Mouse (Mus musculus) G1E (cell line): ENCODE data around the gene Tnik.

ENCODE experiments used
- CTCF ChIP-seq: IDR thresholded peaks from 2 replicates; pipeline ENCODE4 v1.5.1; 2012; ENCODE audit warnings: low read depth, low read length, inconsistent platforms, mixed read lengths
- GATA1 ChIP-seq: IDR thresholded peaks from 2 replicates; pipeline ENCODE4 v1.6.1; 2012; ENCODE audit warnings: borderline replicate concordance, low read length, inconsistent platforms, mixed read lengths
- POLR2AphosphoS5 ChIP-seq: IDR thresholded peaks from 2 replicates; pipeline ENCODE4 v1.6.1; 2012; ENCODE audit warnings: low read depth, low read length, inconsistent platforms; ENCODE audit not compliant: insufficient replicate concordance
- TAL1 ChIP-seq: conservative IDR thresholded peaks from 2 replicates; pipeline ENCODE4 v1.6.1; 2012; ENCODE audit warnings: low read depth, low read length, inconsistent platforms, mixed read lengths

DNA sequence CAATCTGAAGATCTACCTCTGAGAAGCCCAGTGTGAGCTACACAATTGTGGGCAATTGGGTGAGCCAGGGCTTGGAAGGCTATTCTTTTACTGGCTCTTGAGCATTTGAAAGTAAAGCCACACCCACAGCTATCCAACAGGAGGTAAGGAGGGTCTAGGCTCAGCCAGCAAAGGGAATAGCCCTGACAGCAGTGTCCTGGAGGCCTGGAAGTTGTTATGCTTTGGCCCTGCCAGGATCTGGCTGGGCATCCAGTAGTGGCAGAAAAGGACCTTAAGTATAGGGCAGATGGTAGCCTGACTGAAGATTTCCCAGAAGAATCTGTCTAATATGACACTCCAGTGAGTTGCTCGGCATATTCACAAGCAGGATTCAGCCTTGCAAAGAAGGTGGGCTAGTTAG lies 85.7 kb downstream of the Tnik start:
- TF ChIP-seq TAL1 (no peak), CTCF (no peak), GATA1 (no peak), POLR2AphosphoS5 (no peak)
